Mouse (Mus musculus): ENCODE measurements around the gene Sumo1. TPM values are rescaled to one million over a fixed set of nuclear protein-coding genes. Genes with fewer than 3 reads are reported as not detected.
"Not testable (repeated sequence)": the region's sequence is repeated elsewhere in the genome, so short reads cannot be mapped to it uniquely, and the experiment has no call there.

Gene Sumo1
- polyA plus RNA-seq, 1 experiment from 2014 or later: 328 TPM

DNA sequence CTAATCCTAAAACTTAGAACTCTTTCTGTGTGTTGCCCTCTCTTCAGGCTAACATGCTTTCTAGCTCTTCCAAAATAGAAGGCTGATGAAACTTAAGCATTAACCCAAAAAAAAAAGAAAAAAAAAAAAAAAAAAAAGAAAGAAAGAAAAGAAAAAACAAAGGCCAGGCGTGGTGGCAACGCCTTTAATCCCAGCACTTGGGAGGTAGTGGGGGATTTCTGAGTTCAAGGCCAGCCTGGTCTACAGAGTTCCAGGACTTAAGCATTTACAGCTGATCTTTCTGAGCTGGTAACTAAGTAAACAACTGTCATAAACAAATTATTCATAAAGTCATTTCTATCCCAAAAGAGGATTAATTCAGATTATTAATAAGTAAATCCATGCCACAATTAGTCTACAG lies 1.8 kb downstream of the Sumo1 start:
- H3K9ac ChIP-seq: no peak overlapping the region
- H3K27me3 ChIP-seq (replicated peaks): no peaks in the 10 kb centered on the region
- H3K9me3 ChIP-seq: no peaks in the 10 kb centered on the region
- peaks cover 27% of the 10 kb centered on the region for H3K4me1 ChIP-seq
- H3K4me3 ChIP-seq: no peak overlapping the region
- 83% methylated on average over 2 of the region's 2 CpGs for WGBS
- H3K27ac ChIP-seq: no peak overlapping the region
- no peak for ATAC-seq (replicated peaks)
- no peak overlapping the region; the same call in 1 of the 2 replicates for H3K4me2 ChIP-seq
- no peaks in the 10 kb centered on the region for H3K36me3 ChIP-seq (replicated peaks)

DNA sequence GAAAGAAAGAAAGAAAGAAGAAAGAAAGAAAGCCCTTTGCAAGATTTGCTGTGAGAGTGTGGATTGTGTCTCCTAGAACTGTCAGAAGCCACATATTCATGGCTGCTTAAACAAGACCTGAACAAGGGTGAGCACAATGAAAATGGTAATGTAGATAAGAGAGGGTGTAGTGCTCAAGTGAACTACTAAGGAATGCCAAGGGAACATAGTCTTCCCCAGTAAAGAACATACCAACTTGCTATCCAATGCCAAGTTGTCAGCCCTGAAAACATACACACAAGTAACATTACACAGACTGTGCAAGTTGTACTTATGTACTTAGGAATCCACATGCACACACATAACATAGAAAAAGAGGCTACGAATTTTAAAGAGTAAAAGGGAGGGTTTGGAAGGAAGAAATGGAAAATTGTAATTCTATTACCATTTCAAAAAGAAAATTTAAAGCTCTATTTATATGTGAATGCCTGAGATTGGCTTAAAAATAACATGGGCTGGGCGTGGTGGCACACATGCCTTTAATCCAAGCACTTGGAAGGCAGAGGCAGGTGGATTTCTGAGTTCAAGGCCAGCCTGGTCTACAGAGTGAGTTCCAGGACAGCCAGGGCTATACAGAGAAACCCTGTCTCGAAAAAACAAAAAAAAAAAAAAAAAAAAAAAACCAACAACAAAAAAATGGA lies 7.0 kb downstream of the Sumo1 start:
- no peak for ATAC-seq (replicated peaks)
- H3K9ac ChIP-seq: no peak overlapping the region
- H3K4me1 ChIP-seq: peaks cover 9% of the 10 kb centered on the region
- H3K9me3 ChIP-seq: no peaks in the 10 kb centered on the region
- no peak overlapping the region for H3K27ac ChIP-seq
- H3K4me2 ChIP-seq: no peak overlapping the region
- H3K27me3 ChIP-seq (replicated peaks): no peaks in the 10 kb centered on the region
- H3K4me3 ChIP-seq: no peak overlapping the region
- 88% methylated on average over 3 of the region's 3 CpGs for WGBS
- no peaks in the 10 kb centered on the region for H3K36me3 ChIP-seq (replicated peaks)

DNA sequence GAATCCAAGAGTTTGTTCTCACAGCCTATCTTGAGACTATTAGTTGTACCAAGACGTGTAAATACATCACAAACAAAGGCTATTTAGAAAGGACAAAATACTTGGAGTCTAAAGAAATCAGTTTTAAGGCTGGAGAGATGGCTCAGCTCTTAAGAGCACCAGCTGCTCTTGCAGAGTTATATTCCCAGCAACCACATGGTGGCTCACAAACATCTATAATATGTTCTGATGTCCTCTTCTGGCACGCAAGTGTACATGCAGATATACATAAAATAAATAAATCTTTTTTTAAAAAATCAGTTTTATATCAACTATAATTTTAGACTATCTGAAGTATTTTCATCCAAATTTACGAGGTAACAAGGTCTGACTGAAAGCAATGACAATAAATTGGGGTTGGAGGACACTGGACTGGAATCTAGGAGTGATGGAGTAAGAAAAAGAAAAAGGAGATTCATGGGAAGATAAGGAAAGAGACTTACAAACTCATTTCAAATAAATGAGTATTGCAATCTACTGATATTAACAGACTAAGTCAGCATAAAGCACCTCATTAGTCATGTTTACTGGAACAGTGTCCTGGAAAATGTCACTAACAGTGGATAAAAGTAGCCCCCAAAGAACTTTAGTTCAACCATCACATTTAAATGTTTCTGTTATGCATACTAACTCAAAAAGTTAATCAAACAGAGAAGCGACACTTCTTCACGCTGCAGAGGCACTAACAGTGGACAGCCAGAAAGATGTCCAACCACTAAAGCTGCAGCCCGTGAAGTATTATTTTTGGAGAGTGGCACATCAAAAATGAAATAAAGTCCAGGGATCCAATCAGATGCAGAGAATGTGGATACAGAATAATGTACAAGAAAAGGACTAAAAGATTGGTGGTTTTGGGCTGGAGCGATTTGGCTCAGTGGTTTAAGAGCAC lies 14.1 kb downstream of the Sumo1 start:
- no peaks in the 10 kb centered on the region for H3K4me1 ChIP-seq
- 91% methylated on average over 7 of the region's 7 CpGs for WGBS
- no peak overlapping the region for H3K9ac ChIP-seq
- no peak overlapping the region for H3K4me3 ChIP-seq
- no peak overlapping the region for H3K4me2 ChIP-seq
- H3K27ac ChIP-seq: no peak overlapping the region
- no peak for ATAC-seq (replicated peaks)
- no peaks in the 10 kb centered on the region for H3K27me3 ChIP-seq (replicated peaks)
- H3K9me3 ChIP-seq: no peaks in the 10 kb centered on the region
- no peaks in the 10 kb centered on the region; the same call in 1 of the 2 replicates for H3K36me3 ChIP-seq (replicated peaks)

DNA sequence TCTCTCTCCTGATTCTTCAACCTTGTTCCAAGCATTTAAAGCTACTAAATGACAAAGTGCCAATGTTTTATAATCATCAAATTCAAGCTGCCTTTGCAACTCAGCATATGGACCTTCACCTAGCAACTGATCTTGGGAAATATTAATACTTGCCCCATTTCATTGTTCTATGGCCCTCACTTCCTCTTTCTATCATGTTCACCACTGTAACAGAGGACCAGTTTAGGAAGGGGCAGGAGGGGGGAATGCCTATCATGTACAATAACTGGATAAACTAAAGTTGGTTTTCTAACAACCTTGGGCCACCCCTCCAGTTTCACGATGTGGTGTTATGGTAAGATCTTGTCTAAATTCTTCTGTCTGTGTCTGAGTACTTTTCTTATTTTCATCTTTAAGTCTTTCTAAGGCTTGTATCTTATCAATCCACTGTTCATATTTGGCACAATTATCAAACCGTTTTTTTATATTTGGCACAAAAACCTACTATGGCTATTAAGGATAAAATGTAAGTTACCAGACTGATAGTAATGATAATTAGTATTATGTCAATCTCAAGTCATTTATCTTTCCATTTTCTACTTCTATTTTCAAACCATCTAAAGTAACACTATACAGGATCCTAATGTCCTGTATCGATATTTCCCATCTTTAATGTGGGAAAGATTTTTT lies 17.3 kb downstream of the Sumo1 start:
- WGBS: 96% methylated on average over 3 of the region's 3 CpGs
- Histone ChIP-seq H3K27me3 (replicated peaks) (no peaks in the 10 kb centered on the region), H3K4me3 (no peak overlapping the region), H3K36me3 (replicated peaks) (peaks cover 5% of the 10 kb centered on the region; the same call in 1 of the 2 replicates), H3K4me1 (no peaks in the 10 kb centered on the region), H3K27ac (no peak overlapping the region), H3K4me2 (no peak overlapping the region), H3K9ac (no peak overlapping the region), H3K9me3 (no peaks in the 10 kb centered on the region)
- ATAC-seq (replicated peaks): no peak

DNA sequence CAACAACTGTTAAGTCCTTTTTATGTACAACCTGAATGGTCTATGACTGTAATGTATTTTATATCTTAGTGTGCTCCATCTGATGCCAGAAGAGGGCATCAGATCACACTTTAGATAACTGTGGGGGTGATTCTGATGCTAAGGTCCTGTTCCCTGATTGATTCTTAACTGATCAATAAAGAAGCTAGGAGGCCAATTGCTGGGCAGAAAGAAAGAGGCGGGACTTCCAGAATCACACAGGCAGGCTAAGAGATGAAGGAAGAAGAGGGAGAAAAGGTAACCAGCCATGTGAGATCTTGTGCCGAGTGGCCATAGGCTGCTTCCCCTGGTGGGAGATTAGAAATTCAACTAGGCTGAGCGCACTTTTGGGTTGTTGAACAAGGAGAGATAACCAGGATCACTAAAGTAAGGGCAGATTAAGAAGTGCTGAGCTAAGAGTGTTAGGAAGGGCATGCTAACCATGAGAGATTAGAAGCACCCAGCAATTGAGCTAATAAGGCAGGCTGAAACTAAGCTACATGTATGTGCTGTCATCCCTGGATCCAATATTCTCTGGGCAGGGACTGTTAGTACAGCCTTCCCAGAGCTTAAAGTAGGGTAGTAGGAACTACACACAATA lies 19.3 kb downstream of the Sumo1 start:
- Histone ChIP-seq H3K27me3 (replicated peaks) (no peaks in the 10 kb centered on the region), H3K4me3 (no peak overlapping the region), H3K4me1 (no peaks in the 10 kb centered on the region), H3K36me3 (replicated peaks) (peaks cover 5% of the 10 kb centered on the region; the same call in 1 of the 2 replicates), H3K9ac (no peak overlapping the region), H3K9me3 (no peaks in the 10 kb centered on the region), H3K4me2 (no peak overlapping the region), H3K27ac (no peak overlapping the region)
- ATAC-seq (replicated peaks): no peak
- WGBS: 93% methylated on average over 3 of the region's 3 CpGs

DNA sequence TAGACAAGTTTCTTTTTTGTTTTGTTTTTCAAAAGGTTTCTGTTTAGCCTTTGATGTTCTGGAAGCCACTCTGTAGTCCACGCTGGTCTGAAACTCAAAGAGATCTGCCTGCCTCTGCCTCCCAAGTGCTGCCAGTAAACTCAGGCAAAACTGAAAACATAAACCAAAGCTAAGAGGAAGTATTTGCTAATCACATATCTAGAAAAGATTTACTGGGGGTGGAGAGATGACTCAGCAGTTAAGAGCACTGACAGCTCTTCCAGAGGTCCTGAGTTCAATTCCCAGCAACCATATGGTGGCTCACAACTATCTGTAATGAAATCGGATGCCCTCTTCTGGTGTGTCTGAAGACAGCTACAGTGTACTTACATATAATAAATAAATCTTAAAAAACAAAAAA lies 24.1 kb downstream of the Sumo1 start:
- WGBS: 94% methylated on average over 2 of the region's 2 CpGs
- not testable (repeated sequence) for H3K9ac ChIP-seq; H3K27me3 ChIP-seq (replicated peaks); ATAC-seq (replicated peaks); H3K9me3 ChIP-seq; H3K4me3 ChIP-seq; H3K27ac ChIP-seq; H3K36me3 ChIP-seq (replicated peaks); H3K4me1 ChIP-seq; H3K4me2 ChIP-seq

DNA sequence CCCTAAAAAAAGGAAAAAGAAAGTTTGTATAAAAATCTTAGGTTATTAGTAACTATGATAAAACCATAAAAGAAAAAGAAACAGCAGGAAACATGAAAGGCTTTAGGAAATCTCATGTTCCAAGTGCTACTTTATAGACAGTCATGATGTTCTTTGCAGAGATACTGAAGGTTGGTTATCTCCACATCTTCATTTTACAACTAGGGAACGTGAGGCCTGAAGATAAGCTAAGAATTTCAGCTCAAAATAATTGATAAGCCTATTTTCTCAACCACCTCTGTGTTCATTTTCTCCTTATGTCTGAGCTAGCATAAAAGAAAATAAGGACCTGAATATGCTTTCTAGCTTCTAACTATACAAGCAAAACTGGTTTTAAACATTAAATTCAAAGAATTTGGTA lies 28.1 kb downstream of the Sumo1 start:
- WGBS: 92% methylated on average over 1 of the region's 1 CpGs
- H3K9ac ChIP-seq: no peak overlapping the region
- no peak overlapping the region for H3K4me3 ChIP-seq
- ATAC-seq (replicated peaks): no peak
- no peaks in the 10 kb centered on the region for H3K27me3 ChIP-seq (replicated peaks)
- H3K27ac ChIP-seq: no peak overlapping the region
- H3K4me1 ChIP-seq: no peaks in the 10 kb centered on the region
- peaks cover 3% of the 10 kb centered on the region for H3K36me3 ChIP-seq (replicated peaks)
- no peak overlapping the region for H3K4me2 ChIP-seq
- no peaks in the 10 kb centered on the region for H3K9me3 ChIP-seq

DNA sequence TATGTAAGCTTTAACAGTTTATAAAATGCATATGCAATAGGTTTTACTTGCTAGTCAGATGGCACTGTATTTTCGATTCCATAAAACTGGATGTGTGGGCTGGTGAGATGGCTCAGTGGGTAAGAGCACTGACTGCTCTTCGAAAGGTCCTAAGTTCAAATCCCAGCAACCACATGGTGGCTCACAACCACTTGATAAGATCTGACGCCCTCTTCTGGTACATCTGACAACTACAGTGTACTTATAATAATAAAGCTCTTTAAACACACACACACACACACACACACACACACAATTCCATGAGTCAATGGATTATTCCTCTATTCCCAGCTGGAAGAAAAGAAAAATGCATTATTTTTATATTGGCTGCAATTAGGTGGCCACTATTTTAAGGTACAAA lies 32.3 kb downstream of the Sumo1 start:
- Histone ChIP-seq H3K4me1 (no peaks in the 10 kb centered on the region), H3K9me3 (no peaks in the 10 kb centered on the region), H3K4me3 (no peak overlapping the region), H3K27ac (no peak overlapping the region), H3K9ac (no peak overlapping the region), H3K36me3 (replicated peaks) (peaks cover 3% of the 10 kb centered on the region), H3K27me3 (replicated peaks) (no peaks in the 10 kb centered on the region), H3K4me2 (no peak overlapping the region)
- ATAC-seq (replicated peaks): no peak
- WGBS: 90% methylated on average over 3 of the region's 3 CpGs

DNA sequence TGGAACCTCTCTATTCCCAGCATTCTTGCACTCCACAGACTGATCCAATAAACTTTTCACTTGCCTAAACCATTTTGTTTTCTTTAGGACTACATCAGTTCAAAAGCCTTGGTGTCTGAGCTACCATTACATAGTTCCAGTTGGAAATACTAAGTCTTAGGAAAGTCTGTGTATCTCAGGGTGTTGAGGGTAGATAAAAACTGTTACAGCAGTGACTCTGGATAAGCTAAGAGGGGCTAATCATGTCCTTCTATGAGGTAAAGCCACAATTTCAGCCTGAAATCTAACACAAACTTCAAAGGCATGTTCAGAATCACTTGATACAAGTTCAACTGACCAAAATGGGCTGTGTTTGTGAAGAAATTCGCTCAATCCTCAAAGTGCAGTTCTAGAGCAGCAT lies 34.3 kb downstream of the Sumo1 start:
- no peaks in the 10 kb centered on the region for H3K9me3 ChIP-seq
- no peak for ATAC-seq (replicated peaks)
- no peak overlapping the region for H3K9ac ChIP-seq
- H3K4me2 ChIP-seq: no peak overlapping the region
- no peaks in the 10 kb centered on the region; the same call in 1 of the 2 replicates for H3K36me3 ChIP-seq (replicated peaks)
- no peaks in the 10 kb centered on the region for H3K4me1 ChIP-seq
- no peaks in the 10 kb centered on the region for H3K27me3 ChIP-seq (replicated peaks)
- no peak overlapping the region for H3K27ac ChIP-seq
- H3K4me3 ChIP-seq: no peak overlapping the region
- 78% methylated on average over 1 of the region's 1 CpGs for WGBS

DNA sequence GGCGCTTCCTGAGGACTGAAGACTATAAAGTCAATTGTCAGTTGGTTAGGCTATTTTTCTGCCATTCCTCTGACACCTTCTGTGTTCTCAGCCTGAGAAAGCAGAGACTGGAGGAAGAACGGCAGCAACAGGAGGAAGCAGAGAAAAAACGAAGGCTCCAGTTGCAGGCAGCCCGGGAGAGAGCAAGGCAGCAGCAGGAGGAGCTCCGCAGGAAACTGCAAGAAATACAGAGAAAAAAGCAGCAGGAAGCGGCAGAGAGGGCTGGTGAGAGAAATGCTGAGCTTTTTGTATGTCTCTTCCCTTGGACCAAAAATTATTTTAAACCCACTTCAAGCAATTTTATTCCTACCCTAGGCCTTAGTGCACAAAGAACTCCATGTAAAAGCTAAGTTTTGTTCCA lies 37.6 kb downstream of the Sumo1 start:
- Histone ChIP-seq H3K27ac (no peak overlapping the region), H3K9me3 (no peaks in the 10 kb centered on the region), H3K27me3 (replicated peaks) (no peaks in the 10 kb centered on the region), H3K9ac (no peak overlapping the region), H3K4me1 (no peaks in the 10 kb centered on the region), H3K4me2 (no peak overlapping the region), H3K36me3 (replicated peaks) (no peaks in the 10 kb centered on the region), H3K4me3 (no peak overlapping the region)
- no peak for ATAC-seq (replicated peaks)
- WGBS: 34% methylated on average over 6 of the region's 6 CpGs

DNA sequence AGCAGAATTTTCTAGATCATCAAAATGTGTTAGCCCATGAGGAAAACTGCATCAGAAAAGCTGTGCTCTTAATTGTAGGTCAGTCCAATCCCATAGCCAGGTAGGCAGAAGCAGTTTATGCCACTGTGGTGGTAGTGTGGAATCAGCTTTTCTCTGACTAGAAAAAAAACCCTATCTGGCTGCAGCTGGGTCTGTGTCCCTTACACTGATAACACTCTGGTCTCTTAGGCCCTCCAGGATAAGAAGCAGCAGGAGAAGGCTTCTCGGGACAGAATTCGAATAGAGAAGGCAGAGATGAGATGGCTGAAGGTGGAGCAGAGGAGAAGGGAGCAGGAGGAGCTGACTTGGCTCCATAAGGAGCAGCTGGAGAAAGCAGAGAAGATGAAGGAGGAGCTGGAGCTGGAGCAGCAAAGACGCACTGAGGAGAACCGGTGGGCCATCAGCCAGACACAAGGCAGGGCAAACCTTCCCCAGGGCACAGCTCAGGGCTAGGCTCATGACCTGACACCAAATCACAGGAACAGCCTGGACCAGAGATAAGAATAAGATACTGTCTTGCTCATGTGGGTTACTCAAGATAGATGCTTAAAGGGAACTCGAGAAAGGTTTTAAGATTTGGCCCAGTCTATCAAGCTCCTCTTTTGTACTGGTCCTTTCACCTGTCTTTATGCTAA lies 38.5 kb downstream of the Sumo1 start:
- no peaks in the 10 kb centered on the region for H3K36me3 ChIP-seq (replicated peaks)
- no peak overlapping the region for H3K4me2 ChIP-seq
- H3K4me1 ChIP-seq: no peaks in the 10 kb centered on the region
- H3K27ac ChIP-seq: no peak overlapping the region
- WGBS: 81% methylated on average over 5 of the region's 5 CpGs
- ATAC-seq (replicated peaks): no peak
- H3K9me3 ChIP-seq: no peaks in the 10 kb centered on the region
- H3K27me3 ChIP-seq (replicated peaks): no peaks in the 10 kb centered on the region
- H3K9ac ChIP-seq: no peak overlapping the region
- H3K4me3 ChIP-seq: no peak overlapping the region

DNA sequence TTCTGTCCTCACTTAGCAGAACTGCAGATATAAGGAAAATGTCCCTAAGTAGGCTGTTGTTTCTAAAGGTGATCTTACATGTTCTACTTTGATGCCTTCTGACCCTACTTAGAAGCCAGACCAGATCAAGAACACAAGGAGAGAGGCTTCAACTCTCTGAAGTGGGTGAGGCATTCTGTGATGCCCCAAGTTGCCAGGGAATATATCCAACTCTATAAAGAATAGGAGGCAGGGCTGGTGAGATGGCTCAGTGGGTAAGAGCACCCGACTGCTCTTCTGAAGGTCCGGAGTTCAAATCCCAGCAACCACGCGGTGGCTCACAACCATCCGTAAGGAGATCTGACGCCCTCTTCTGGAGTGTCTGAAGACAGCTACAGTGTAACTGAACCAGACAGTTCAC lies 40.3 kb downstream of the Sumo1 start:
- H3K9me3 ChIP-seq; H3K4me1 ChIP-seq; H3K9ac ChIP-seq; H3K27me3 ChIP-seq (replicated peaks); H3K4me3 ChIP-seq; H3K36me3 ChIP-seq (replicated peaks); H3K4me2 ChIP-seq; H3K27ac ChIP-seq; ATAC-seq (replicated peaks): not testable (repeated sequence)
- WGBS: 90% methylated on average over 6 of the region's 6 CpGs
